Mouse (Mus musculus) liver, postnatal 0 days (tissue): ENCODE data around the gene Gm10203.

Experiments used
- CTCF ChIP-seq: sonication (generic); IDR thresholded peaks from 2 replicates; pipeline ENCODE4 v1.5.1; 2016; ENCODE audit warnings: antibody characterized with exemption, low read depth
- EP300 ChIP-seq: IDR thresholded peaks from 2 replicates; pipeline ENCODE4 v1.6.1; 2016; ENCODE audit warnings: antibody characterized with exemption, low read depth, mild to moderate bottlenecking

DNA sequence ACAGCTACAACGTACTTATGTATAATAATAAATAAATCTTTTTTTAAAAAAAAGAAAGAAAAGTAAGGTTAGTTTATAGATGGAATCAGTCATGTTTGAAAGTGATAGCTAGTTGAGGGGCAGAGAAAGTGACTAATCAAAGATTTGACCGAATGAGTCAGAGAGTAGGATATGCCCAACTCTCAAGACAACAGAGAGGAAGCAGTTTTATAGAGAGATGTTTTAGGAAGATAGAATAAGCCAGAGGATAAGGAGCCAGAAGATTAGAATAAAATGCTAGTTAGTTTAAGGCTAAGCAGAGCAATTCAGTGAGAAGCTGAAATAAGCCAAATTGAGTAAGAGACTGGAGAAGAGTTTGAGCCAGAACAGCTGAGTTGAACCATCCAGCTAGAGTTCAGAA lies 22.1 kb downstream of the Gm10203 start:
- TF ChIP-seq CTCF (no peak), EP300 (no peak)
